Mouse (Mus musculus): ENCODE results near the gene Itpkc. TPM values are rescaled to one million over a fixed set of nuclear protein-coding genes. Genes with fewer than 3 reads are reported as not detected.

The Itpkc gene
- polyA plus RNA-seq, 1 experiment from 2014 or later = 5.6 TPM

GRCm38 (mm10) chr7:27166229-27166613, 62.2 kb downstream of the Itpkc start:
- peaks cover 54% of the 10 kb centered on the region for H3K36me3 ChIP-seq (replicated peaks)
- under 1% methylated on average over 43 of the region's 43 CpGs for WGBS
- peaks cover 50% of the 10 kb centered on the region for H3K4me1 ChIP-seq
- no peaks in the 10 kb centered on the region for H3K27me3 ChIP-seq (replicated peaks; ENCODE audit: low read depth, poor library complexity, severe bottlenecking)
- H3K4me3 ChIP-seq = peak overlapping the region; percentile 82
- H3K9me3 ChIP-seq = 0 out of 2 replicates have a peak, but pooled peaks cover 2% of the 10 kb centered on the region
- peak; percentile 92 for DNase-seq (ENCODE audit: low spot score)
- peak overlapping the region; percentile 98 for H3K27ac ChIP-seq (replicated peaks)

DNA sequence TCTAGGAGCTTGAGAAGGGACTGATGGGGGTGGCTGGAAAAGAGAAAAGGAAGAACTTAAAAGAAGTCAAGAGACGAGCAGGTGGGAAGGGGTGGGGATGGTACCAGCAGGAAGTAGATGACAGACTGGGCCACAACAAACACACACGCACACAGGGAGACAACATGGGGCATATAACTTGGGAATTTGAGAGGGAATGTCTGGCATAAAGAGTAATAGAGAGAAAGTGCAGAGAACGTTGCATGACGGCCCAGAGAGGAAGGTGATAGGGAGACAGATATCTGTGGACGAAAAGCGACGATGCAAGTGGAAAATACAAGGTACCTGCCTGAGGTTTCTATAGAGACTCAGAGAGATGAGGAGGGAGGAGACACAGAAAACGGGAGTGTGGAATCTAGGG, 62.8 kb downstream of the Itpkc start:
- peaks cover 54% of the 10 kb centered on the region for H3K36me3 ChIP-seq (replicated peaks)
- no peak for DNase-seq (ENCODE audit: low spot score)
- H3K4me1 ChIP-seq = peaks cover 55% of the 10 kb centered on the region

GRCm38 (mm10) chr7:27165007-27165655, 63.3 kb downstream of the Itpkc start:
- peak overlapping the region; percentile 82 for H3K4me3 ChIP-seq
- 74% methylated on average over 23 of the region's 23 CpGs for WGBS
- no peak for DNase-seq (ENCODE audit: low spot score)
- 0 out of 2 replicates have a peak, but pooled peaks cover 2% of the 10 kb centered on the region for H3K9me3 ChIP-seq
- peaks cover 58% of the 10 kb centered on the region for H3K4me1 ChIP-seq
- H3K36me3 ChIP-seq (replicated peaks) = peaks cover 54% of the 10 kb centered on the region
- peak overlapping the region; percentile 98 for H3K27ac ChIP-seq (replicated peaks)
- no peaks in the 10 kb centered on the region for H3K27me3 ChIP-seq (replicated peaks; ENCODE audit: low read depth, poor library complexity, severe bottlenecking)

More for the DNA sequence above, 62.8 kb downstream of the Itpkc start:
- 0 out of 2 replicates have a peak, but pooled peaks cover 2% of the 10 kb centered on the region for H3K9me3 ChIP-seq
- H3K27me3 ChIP-seq (replicated peaks; ENCODE audit: low read depth, poor library complexity, severe bottlenecking) = no peaks in the 10 kb centered on the region
- WGBS = 5% methylated on average over 8 of the region's 8 CpGs
- peak overlapping the region; percentile 82 for H3K4me3 ChIP-seq
- H3K27ac ChIP-seq (replicated peaks) = peak overlapping the region; percentile 98

GRCm38 (mm10) chr7:27164112-27164947, 64.1 kb downstream of the Itpkc start:
- WGBS = 84% methylated on average over 33 of the region's 33 CpGs
- Histone ChIP-seq H3K36me3 (replicated peaks) (peaks cover 60% of the 10 kb centered on the region), H3K4me3 (peak overlapping the region; percentile 82), H3K27me3 (replicated peaks; ENCODE audit: low read depth, poor library complexity, severe bottlenecking) (no peaks in the 10 kb centered on the region), H3K4me1 (peaks cover 62% of the 10 kb centered on the region), H3K27ac (replicated peaks) (peak overlapping the region; percentile 98), H3K9me3 (0 out of 2 replicates have a peak, but pooled peaks cover 2% of the 10 kb centered on the region)
- no peak for DNase-seq (ENCODE audit: low spot score)

DNA sequence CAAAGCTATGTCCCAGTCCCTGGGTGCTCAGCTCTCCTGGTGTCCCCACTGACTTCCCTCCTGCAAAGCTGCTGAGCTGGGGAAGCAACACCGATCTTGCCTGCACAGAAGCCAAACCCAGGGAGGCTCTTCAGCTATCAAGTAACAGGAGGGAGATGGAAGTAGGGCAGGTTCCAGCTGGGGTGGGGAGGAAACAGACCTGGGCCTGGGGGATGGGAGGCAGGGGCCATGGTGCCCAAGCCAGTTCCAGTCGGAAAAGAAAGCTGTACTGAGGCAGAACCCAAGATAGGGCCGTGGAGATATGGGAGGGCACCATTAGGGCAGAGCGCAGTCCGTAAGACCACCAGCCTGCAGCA, 65.0 kb downstream of the Itpkc start:
- peaks cover 68% of the 10 kb centered on the region for H3K36me3 ChIP-seq (replicated peaks)

DNA sequence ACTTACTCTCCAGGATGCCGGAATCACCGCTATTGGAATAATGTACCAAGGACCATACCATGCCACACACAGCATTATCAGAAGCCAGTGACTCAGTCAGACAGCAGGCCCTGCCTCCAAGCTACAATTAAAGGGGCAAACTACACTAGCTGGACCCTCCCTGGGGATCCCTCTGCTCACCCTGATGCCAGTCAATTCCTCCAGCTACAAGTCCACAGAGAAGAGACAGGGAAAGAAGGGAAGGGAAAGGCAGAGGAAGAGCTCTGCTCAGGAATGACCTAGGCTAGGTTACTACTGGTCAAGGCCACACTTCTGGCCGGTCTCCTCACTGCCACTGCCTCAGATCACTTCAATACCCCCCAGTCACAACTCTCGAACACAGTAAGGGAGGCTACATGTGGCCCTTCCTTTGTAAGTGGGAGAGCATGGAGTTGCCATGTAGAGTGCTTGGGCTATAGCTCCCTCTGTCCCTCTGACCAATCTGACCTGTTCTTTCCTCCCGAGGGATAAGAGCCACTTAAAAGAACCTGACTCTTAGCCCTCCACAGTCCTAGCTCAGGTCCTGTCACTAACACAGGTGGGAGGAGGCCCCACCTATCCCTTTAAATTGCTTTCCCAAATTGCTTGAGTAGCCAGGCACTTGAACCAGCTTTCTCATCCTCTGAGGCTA, 65.5 kb downstream of the Itpkc start:
- WGBS = 85% methylated on average over 5 of the region's 5 CpGs
- DNase-seq (ENCODE audit: low spot score) = no peak
- Histone ChIP-seq H3K27me3 (replicated peaks; ENCODE audit: low read depth, poor library complexity, severe bottlenecking) (no peaks in the 10 kb centered on the region), H3K4me1 (peaks cover 62% of the 10 kb centered on the region), H3K4me3 (peak overlapping the region; percentile 82), H3K27ac (replicated peaks) (0 out of 2 replicates have a peak overlapping the region, but pooled peaks have one; percentile 19), H3K9me3 (0 out of 2 replicates have a peak, but pooled peaks cover 2% of the 10 kb centered on the region), H3K36me3 (replicated peaks) (peaks cover 73% of the 10 kb centered on the region)

More for the DNA sequence above, 65.0 kb downstream of the Itpkc start:
- Histone ChIP-seq H3K9me3 (0 out of 2 replicates have a peak, but pooled peaks cover 2% of the 10 kb centered on the region), H3K4me3 (peak overlapping the region; percentile 82), H3K27ac (replicated peaks) (no peak overlapping the region), H3K4me1 (peaks cover 62% of the 10 kb centered on the region), H3K27me3 (replicated peaks; ENCODE audit: low read depth, poor library complexity, severe bottlenecking) (no peaks in the 10 kb centered on the region)
- 87% methylated on average over 5 of the region's 5 CpGs for WGBS
- DNase-seq (ENCODE audit: low spot score) = no peak

DNA sequence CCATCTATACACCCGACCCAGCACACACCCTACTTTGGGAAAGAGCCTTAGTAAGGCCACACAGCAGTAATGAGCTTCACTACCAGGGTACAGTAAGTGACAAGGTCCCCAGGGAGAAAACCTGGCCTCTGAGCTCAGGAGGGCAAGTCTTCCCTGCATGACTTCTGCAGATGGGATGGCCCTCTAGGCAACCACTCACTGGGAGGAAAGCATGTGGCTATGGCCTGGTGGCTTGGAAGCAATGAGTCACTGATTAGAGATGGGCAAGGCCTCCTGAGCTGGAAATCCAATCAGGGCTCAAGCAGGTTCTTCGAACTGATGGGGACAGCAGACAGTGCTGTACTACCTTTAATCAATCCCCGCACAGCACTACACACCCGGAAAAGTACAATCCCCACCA, 66.7 kb downstream of the Itpkc start:
- Histone ChIP-seq H3K9me3 (0 out of 2 replicates have a peak, but pooled peaks cover 2% of the 10 kb centered on the region), H3K4me1 (peaks cover 53% of the 10 kb centered on the region), H3K27ac (replicated peaks) (no peak overlapping the region), H3K4me3 (no peak overlapping the region), H3K36me3 (replicated peaks) (peaks cover 83% of the 10 kb centered on the region), H3K27me3 (replicated peaks; ENCODE audit: low read depth, poor library complexity, severe bottlenecking) (no peaks in the 10 kb centered on the region)
- WGBS = 88% methylated on average over 4 of the region's 4 CpGs
- DNase-seq (ENCODE audit: low spot score) = no peak

DNA sequence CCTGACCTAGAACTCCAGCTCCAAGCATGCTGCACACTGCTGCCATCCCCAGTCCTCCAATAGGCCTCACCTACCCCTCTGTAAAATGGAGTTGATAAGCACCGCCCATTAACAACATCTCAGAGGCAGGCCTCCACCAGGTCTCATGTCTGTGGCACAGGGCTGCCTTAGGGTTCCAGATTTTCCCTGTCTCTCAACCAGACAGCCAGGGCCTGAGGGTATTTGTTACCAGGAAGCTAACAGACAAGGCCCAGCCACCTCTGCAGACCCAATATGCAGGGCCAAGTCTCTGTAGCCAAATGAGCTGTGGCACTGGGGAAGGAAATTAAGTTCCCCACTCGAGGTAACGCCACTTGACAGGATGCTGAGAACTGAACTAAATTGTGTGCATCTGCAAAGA, 67.5 kb downstream of the Itpkc start:
- Histone ChIP-seq H3K9me3 (no peaks in the 10 kb centered on the region), H3K36me3 (replicated peaks) (peaks cover 86% of the 10 kb centered on the region), H3K27ac (replicated peaks) (no peak overlapping the region), H3K27me3 (replicated peaks; ENCODE audit: low read depth, poor library complexity, severe bottlenecking) (no peaks in the 10 kb centered on the region), H3K4me1 (peaks cover 53% of the 10 kb centered on the region), H3K4me3 (no peak overlapping the region)
- 91% methylated on average over 3 of the region's 3 CpGs for WGBS
- DNase-seq (ENCODE audit: low spot score) = no peak

DNA sequence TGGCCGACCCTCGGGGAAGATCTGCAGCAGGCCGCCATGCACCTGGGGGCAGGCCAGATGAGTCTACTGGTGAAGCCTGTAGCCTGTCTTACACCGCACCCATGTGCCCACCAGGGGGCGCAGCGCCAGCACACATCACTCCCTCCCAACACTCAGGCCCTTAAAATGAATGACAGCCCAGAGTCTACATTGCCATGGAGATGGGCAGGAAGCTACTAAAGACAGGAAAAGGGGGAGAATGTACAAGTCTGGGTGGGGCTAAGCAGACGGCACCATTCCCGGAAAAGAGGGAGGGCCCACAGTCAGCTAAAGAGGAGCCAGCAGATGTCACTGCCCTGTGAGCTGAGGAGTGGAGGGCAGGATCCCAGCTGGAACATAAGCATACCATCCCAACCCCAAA, 68.6 kb downstream of the Itpkc start:
- peak; percentile 90 for DNase-seq (ENCODE audit: low spot score)
- H3K4me1 ChIP-seq = peaks cover 43% of the 10 kb centered on the region
- H3K9me3 ChIP-seq = no peaks in the 10 kb centered on the region
- no peaks in the 10 kb centered on the region for H3K27me3 ChIP-seq (replicated peaks; ENCODE audit: low read depth, poor library complexity, severe bottlenecking)
- no peak overlapping the region for H3K27ac ChIP-seq (replicated peaks)
- 22% methylated on average over 8 of the region's 8 CpGs for WGBS
- no peak overlapping the region for H3K4me3 ChIP-seq
- H3K36me3 ChIP-seq (replicated peaks) = peaks cover 79% of the 10 kb centered on the region

- Histone ChIP-seq H3K4me1 (peaks cover 37% of the 10 kb centered on the region), H3K4me3 (no peak overlapping the region), H3K27ac (replicated peaks) (no peak overlapping the region), H3K27me3 (replicated peaks; ENCODE audit: low read depth, poor library complexity, severe bottlenecking) (no peaks in the 10 kb centered on the region), H3K36me3 (replicated peaks) (peaks cover 73% of the 10 kb centered on the region), H3K9me3 (no peaks in the 10 kb centered on the region)
- no peak for DNase-seq (ENCODE audit: low spot score)
- 93% methylated on average over 6 of the region's 6 CpGs for WGBS
These were observed 69.2 kb downstream of the Itpkc start for GRCm38 (mm10) chr7:27159256-27159655.

DNA sequence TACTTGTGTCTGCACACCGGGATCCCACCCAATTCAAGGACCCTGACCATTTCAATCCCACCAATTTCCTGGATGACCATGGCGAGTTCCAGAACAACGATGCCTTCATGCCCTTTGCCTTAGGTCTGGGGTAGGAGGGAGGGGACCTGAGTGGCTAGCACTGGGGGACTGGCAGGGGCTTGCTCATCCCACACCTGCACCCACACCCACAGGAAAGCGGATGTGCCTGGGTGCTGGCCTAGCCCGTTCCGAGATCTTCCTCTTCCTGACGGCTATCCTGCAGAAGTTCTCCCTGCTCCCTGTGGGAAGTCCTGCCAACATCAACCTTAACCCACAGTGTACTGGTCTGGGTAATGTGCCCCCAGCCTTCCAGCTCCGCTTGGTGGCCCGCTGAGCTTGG, 70.3 kb downstream of the Itpkc start:
- H3K27me3 ChIP-seq (replicated peaks; ENCODE audit: low read depth, poor library complexity, severe bottlenecking) = no peaks in the 10 kb centered on the region
- DNase-seq (ENCODE audit: low spot score) = no peak
- 95% methylated on average over 9 of the region's 9 CpGs for WGBS
- H3K27ac ChIP-seq (replicated peaks) = no peak overlapping the region
- H3K9me3 ChIP-seq = no peaks in the 10 kb centered on the region
- H3K36me3 ChIP-seq (replicated peaks) = peaks cover 62% of the 10 kb centered on the region
- peaks cover 26% of the 10 kb centered on the region for H3K4me1 ChIP-seq
- H3K4me3 ChIP-seq = no peak overlapping the region

All from embryonic facial prominence, embryonic 10.5 days (tissue).